Mouse (Mus musculus) cerebellum, adult 8-10 months (tissue): ENCODE results near the gene Ift81.
"Not testable (repeated sequence)": the region's sequence is repeated elsewhere in the genome, so short reads cannot be mapped to it uniquely, and the experiment has no call there.

Source experiments
- DNase-seq: peaks from one replicate; pipeline ENCODE4 v3.0.0; 2022

Ift81 gene

GRCm38 (mm10) chr5:122613908-122614732 lies at the start of gene Ift81:
Gene Ift81, minus strand, starts transcription at chr5:122614518.
- DNase-seq: peak; percentile 97

GRCm38 (mm10) chr5:122662501-122662900 lies 48.2 kb upstream of the Ift81 start:
- DNase-seq: no peak

- no peak for DNase-seq
Measured at GRCm38 (mm10) chr5:122656808-122657207, 42.5 kb upstream of the Ift81 start.

- no peak for DNase-seq
Measured at GRCm38 (mm10) chr5:122654268-122654573, 39.9 kb upstream of the Ift81 start.

GRCm38 (mm10) chr5:122653446-122654267 lies 39.3 kb upstream of the Ift81 start:
- peak; percentile 76 for DNase-seq

- DNase-seq: no peak
Measured at GRCm38 (mm10) chr5:122653112-122653445, 38.8 kb upstream of the Ift81 start.

GRCm38 (mm10) chr5:122652506-122652905 lies 38.2 kb upstream of the Ift81 start:
- DNase-seq: no peak

GRCm38 (mm10) chr5:122650100-122650499 lies 35.8 kb upstream of the Ift81 start:
- DNase-seq: no peak

- DNase-seq: no peak
Measured at GRCm38 (mm10) chr5:122649264-122649663, 34.9 kb upstream of the Ift81 start.

GRCm38 (mm10) chr5:122647952-122648374 lies 33.6 kb upstream of the Ift81 start:
- DNase-seq: not testable (repeated sequence)

GRCm38 (mm10) chr5:122647256-122647924 lies 33.1 kb upstream of the Ift81 start:
- DNase-seq: no peak

- DNase-seq: no peak
Measured at GRCm38 (mm10) chr5:122646050-122646449, 31.7 kb upstream of the Ift81 start.

- no peak for DNase-seq
Measured at GRCm38 (mm10) chr5:122645290-122645689, 31.0 kb upstream of the Ift81 start.

- peak; percentile 32 for DNase-seq
Measured at GRCm38 (mm10) chr5:122644111-122644607, 29.8 kb upstream of the Ift81 start.

- no peak for DNase-seq
Measured at GRCm38 (mm10) chr5:122643701-122644100, 29.4 kb upstream of the Ift81 start, which contains the start of gene P2rx7. Gene P2rx7, plus strand, starts transcription at chr5:122643911.

- no peak for DNase-seq
Measured at GRCm38 (mm10) chr5:122639986-122640385, 25.7 kb upstream of the Ift81 start.

GRCm38 (mm10) chr5:122639517-122639916 lies 25.2 kb upstream of the Ift81 start:
- no peak for DNase-seq

GRCm38 (mm10) chr5:122638296-122638695 lies 24.0 kb upstream of the Ift81 start:
- DNase-seq: no peak

GRCm38 (mm10) chr5:122636958-122637357 lies 22.6 kb upstream of the Ift81 start:
- DNase-seq: no peak

- DNase-seq: no peak
Measured at GRCm38 (mm10) chr5:122636308-122636707, 22.0 kb upstream of the Ift81 start.

GRCm38 (mm10) chr5:122635228-122635627 lies 20.9 kb upstream of the Ift81 start:
- no peak for DNase-seq

GRCm38 (mm10) chr5:122627243-122627642 lies 12.9 kb upstream of the Ift81 start:
- peak; percentile 92 for DNase-seq

GRCm38 (mm10) chr5:122625565-122626252 lies 11.4 kb upstream of the Ift81 start:
- no peak for DNase-seq
